Mouse (Mus musculus) heart, adult 18-20 months (tissue): ENCODE measurements around the gene Gm10337. TPM values are rescaled to one million over a fixed set of nuclear protein-coding genes. Genes with fewer than 3 reads are reported as not detected.
A peak's percentile ranks its signal among the peaks of the same experiment; 100 is the strongest.

Experiments used
- DNase-seq, 2 experiments: peaks; one replicate each; pipeline ENCODE4 v3.0.0; 2021 to 2022; ENCODE audit warnings: mixed read lengths in 1 of 2
- total RNA-seq, 2 experiments: library from RNA; stranded (reverse); gene quantifications; 2 replicates each; pipeline ENCODE4 v1.2.3; 2021

Gene Gm10337
- total RNA-seq, 2 experiments from 2014 or later, result not detected

- DNase-seq, result no peak
Observed at GRCm38 (mm10) chr15:102499851-102500250, 3.7 kb upstream of the Gm10337 start.

GRCm38 (mm10) chr15:102500479-102500878 is 3.0 kb upstream of the Gm10337 start:
- DNase-seq, result no peak

GRCm38 (mm10) chr15:102501084-102501814 is 2.3 kb upstream of the Gm10337 start:
- no peak for DNase-seq

- no peak for DNase-seq
Observed at GRCm38 (mm10) chr15:102502254-102502840, 1.2 kb upstream of the Gm10337 start.

- no peak for DNase-seq
Observed at GRCm38 (mm10) chr15:102503924-102504782, 631 bp downstream of the Gm10337 start.

- no peak for DNase-seq
Observed at GRCm38 (mm10) chr15:102505073-102505769, 1.7 kb downstream of the Gm10337 start.

GRCm38 (mm10) chr15:102505770-102506463 is 2.4 kb downstream of the Gm10337 start:
- DNase-seq, result no peak

GRCm38 (mm10) chr15:102506464-102506830 is 2.9 kb downstream of the Gm10337 start:
- DNase-seq, result no peak

GRCm38 (mm10) chr15:102506864-102507263 is 3.3 kb downstream of the Gm10337 start:
- DNase-seq, result no peak

GRCm38 (mm10) chr15:102507561-102507960 is 4.0 kb downstream of the Gm10337 start:
- DNase-seq, result no peak

GRCm38 (mm10) chr15:102508336-102508735 is 4.8 kb downstream of the Gm10337 start:
- no peak for DNase-seq

GRCm38 (mm10) chr15:102510110-102510509 is 6.6 kb downstream of the Gm10337 start:
- DNase-seq, result no peak

- peak; percentile 83 to 85 for DNase-seq
Observed at GRCm38 (mm10) chr15:102510590-102511284, 7.2 kb downstream of the Gm10337 start.

GRCm38 (mm10) chr15:102511285-102511833 is 7.8 kb downstream of the Gm10337 start:
- no peak for DNase-seq

GRCm38 (mm10) chr15:102512010-102512409 is 8.5 kb downstream of the Gm10337 start:
- DNase-seq, result no peak

- no peak for DNase-seq
Observed at GRCm38 (mm10) chr15:102512471-102512870, 8.9 kb downstream of the Gm10337 start.

GRCm38 (mm10) chr15:102513004-102513403 is 9.5 kb downstream of the Gm10337 start:
- DNase-seq, result no peak

- no peak for DNase-seq
Observed at GRCm38 (mm10) chr15:102515261-102515660, 11.7 kb downstream of the Gm10337 start.

- no peak for DNase-seq
Observed at GRCm38 (mm10) chr15:102515791-102516190, 12.3 kb downstream of the Gm10337 start.

GRCm38 (mm10) chr15:102516293-102516692 is 12.8 kb downstream of the Gm10337 start:
- DNase-seq, result no peak
